Mouse (Mus musculus) lung, postnatal 10 days (tissue): Measurements from ENCODE around the gene Atp1a1.
A peak's percentile ranks its signal among the peaks of the same experiment; 100 is the strongest.

Experiments used
- DNase-seq: peaks from one replicate; pipeline ENCODE4 v3.0.0; 2021

Gene Atp1a1

DNA sequence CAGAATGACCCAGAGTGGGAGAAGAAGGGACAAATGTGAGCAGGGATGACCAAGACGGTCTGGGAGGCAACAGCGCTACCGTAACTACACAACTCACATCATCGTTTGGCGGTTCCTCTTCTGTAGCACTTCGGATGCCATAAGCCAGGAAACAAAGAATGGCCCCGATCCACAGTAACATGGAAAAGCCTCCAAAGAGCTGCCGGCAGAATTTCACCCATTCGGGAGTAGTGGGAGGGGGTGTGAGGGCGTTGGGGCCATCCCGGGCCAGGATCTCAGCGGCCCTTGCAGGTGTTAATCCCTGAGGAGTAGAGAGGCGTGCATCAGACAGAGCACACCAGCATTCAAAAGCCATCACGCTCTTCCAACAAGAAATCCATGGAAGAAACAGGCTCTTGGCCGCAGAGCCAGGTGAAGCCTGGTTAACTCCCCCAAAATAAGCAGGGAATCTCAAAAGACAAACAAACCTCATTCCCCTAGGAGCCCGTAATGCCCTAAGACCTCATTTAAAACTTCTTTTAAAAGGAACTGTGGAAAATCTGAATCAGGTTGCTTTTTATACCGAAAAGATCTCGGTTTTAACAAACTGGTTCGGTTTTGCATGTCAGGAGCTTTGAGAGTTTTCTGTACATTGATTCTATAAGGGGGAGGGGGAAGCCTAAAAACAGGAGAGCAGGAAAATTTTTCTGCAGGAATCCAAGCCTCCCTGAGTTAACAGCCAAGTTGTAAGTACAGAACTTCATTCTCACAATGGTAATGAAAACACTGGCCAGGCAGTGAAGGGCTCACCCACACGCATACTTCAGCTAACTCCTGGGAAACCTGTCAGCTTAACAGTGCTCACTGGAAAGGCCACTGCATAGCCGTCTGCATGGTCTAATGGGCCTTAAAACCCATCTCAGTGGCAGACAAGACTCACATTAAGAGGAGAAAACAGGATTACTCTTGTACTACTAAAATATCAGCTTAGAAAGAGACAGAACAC is 11.9 kb downstream of the Atp1a1 start:
- no peak for DNase-seq

DNA sequence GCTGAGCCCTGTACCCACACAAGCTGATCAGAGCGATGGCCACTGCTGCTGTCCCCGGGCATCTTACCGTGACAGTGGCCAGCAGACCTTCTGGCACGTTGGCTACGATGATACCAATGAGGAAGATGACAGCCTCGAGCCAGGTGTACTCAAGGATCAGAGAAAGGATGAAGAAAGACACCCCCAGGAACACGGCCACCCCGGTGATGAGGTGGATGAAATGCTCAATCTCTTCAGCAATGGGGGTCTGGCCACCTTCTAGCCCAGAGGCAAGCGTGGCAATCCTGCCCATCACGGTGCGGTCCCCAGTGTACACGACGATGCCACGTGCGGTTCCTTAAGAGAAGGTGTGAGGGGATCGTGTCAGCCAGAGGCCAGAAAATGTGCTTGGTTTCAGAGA is 14.1 kb downstream of the Atp1a1 start:
- DNase-seq: no peak

DNA sequence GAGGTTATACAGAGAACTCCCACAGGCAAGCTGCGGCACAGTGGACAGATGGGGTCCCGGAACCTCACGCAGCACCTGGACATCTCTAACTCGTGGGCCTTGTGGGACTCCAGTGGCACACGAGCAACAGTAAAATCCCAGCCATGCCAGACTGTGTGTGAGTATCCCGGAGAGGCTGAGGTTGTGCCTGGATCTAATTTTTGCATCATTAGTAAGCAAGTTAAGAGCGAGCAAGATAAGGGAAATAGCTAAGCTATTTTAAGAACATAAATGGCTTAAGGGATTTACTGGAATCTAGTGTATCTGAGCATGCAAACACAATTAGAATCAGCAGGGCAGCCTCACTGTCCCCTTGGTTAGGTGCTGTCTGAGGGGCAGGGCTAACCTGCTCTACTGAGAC is 16.2 kb downstream of the Atp1a1 start:
- no peak for DNase-seq

DNA sequence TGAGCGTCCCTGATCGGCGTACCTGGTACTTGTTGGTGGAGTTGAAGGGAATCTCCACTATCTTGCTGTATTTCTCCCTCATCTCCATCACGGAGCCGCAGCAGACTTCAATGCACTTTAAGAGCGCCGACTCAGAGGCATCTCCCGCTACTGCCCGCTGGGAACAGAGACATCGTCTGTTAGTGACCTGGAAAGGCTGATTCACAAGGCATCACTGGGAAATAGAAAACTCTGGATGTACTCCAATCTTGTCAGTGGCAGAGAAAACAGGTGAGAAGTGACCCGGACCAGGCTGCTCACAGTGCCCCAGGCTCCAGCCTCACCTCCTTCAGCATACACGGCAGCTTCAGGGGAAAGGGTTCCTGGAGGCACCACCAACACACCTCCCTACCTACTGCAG is 17.7 kb downstream of the Atp1a1 start:
- DNase-seq: no peak

DNA sequence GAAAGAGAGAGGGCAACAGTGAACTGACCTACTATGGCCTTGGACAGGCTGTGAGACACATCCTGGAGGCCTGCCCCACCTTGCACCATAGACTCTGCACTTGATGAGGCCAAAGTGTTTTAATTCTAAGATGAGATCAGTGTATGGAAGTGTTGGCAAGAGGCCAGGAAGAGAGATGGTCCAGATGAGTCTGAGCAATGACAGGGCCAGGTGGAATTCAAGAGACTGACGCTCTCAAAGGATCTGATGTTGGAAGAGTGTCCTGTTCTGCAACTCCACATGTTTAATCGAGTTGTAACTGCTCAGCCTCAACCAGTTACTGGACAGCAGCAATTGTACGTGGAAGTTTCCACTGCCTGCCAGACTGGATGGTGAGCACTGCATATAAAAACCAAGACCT is 26.4 kb downstream of the Atp1a1 start:
- no peak for DNase-seq

DNA sequence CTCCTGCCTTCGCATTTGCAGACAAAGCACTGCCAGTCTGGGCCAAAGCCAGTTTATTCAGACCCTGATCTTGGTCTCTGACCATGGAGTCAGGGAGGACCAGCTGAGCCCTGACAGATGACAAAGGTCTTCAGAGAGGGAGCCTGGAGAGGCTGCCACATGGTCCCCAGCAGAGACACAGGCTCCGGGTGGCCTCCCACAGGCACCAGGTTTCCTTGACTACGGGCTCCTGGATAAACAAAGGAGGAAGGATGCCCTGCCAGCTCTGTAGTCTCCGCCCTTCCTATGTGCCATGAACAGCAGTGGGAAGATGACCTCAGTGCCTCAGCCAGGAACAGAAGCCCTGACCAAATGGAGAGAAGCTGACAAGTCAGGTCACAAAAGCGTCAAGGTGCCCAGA is 27.1 kb downstream of the Atp1a1 start:
- DNase-seq: peak; percentile 72

DNA sequence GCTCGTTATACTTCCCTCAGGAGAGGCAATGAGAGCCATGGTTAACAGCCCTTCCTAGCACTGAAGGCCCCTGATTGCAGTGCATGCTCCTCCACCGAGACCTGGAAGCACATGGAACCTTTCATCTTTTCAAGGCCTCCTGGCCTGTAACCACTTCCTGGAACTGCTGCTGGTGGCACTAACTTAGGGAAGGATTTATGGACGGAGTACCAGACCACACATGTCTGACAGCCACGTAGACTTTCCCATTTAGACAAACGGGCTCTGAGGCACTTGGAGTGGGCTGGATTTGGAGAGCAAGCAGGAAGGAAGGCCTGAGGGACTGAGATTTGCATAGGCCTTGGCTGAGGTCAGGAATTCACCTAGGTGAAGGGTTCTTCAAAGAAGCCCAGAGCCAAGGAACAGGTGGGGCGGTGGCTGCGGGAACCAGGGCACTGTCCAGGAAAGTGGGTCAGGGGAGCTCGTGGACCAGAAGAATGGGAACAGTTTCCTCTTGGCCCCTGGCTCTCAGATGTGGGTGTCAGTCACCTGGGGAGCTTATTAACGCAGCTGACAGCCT is 28.9 kb downstream of the Atp1a1 start:
- DNase-seq: no peak

DNA sequence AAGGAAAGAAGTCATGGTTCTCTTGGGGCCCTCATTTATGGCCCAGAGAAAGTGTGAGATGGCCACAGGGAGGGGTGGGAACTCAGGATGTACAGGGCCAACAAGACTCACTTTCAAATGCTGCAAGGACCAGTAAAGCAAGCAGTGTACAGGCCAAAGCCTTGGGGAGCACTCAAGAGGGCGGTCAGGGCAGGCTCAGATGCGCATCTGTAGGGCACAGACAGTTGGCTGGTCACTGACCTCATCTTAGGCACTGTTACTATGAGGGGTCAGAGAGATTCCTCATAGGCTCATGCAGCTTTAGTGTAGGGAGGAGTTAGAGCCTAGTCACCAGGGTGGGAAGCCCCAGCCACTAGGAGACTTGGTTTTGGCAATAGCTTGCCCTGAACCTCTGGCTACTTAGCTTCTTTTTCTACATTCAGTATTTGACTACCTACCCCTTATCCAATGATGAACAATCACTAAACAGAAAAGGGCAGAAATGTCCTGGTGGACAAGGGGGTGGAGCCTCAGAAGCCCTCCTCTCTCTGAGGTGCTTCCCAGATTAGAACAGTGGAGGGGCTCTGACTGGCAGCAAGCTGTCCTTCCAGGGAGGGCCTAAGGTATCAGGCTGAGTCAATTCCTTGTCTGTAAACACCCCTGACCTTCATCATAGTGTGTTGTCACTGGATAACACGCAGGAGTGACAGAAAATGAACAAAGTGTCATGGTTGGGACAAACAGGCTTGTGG is 29.9 kb downstream of the Atp1a1 start:
- DNase-seq: no peak

DNA sequence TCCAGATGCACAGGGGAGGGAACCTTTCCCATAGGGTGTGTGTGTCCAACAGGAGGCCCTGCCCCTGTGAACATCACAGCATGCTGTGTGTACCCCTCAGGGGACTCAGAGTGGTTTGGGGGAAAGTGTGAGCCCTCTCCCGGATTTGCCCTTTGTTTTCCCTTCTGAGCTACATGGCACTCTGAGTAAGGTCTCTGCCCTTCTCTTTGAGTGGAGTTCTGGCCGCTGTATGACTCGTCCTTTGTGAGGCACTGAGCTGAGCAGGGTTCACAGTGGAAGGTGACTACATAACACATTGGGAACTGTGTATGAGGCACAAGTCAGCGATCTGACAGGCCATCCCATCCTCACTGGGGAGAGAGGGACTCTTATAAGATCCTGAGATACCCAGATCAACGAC is 31.5 kb downstream of the Atp1a1 start:
- no peak for DNase-seq

DNA sequence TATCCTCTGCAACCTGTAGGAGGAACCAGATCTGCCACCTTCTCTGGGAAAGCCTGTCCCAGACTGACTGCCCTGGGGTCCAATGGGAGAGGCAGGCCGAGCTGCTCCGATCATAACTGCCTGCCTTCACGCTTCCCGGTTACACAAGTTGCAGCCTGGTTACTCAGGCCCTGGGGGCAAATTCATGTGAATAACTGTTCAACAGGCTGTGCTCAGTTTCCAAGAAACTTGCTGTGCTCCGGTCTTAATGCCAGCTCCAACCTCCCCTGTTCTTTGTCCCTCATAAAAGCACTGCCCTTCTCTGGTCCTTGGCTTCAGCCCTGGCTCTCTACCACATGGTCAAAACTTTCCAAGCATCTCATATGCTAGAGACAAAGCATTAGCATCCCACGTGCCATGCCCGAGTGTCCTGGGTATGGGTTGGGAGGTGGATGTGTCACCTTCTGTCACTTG is 32.3 kb downstream of the Atp1a1 start:
- peak; percentile 40 for DNase-seq

DNA sequence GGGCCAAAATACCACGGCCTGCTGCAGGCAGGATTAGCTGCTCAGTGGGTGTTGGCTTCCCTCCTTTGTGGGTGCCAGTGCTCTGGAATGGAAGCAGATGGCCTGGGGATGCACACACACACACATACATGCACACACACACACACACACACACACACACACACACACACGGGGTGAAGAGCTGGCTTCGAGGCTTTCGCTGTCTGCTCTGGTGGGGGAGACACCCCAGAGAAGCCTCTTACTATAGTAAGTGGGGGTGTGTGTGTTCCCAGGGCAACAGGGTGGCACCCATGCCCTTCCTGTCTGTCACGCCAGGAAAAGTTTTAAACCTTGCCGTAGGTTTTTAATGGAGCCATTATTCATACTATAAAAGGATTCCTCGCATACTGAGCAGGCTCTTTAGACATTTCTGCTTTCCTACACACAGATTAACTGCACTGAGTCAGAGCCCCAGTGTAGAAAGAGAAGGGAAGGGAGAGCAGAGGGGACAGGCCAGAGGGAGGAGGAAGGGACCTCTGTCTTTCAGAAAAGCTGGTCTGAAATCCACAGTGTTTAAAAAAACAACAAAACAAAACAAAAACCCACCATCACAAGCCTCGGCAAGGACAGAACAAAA is 32.9 kb downstream of the Atp1a1 start:
- DNase-seq: no peak

DNA sequence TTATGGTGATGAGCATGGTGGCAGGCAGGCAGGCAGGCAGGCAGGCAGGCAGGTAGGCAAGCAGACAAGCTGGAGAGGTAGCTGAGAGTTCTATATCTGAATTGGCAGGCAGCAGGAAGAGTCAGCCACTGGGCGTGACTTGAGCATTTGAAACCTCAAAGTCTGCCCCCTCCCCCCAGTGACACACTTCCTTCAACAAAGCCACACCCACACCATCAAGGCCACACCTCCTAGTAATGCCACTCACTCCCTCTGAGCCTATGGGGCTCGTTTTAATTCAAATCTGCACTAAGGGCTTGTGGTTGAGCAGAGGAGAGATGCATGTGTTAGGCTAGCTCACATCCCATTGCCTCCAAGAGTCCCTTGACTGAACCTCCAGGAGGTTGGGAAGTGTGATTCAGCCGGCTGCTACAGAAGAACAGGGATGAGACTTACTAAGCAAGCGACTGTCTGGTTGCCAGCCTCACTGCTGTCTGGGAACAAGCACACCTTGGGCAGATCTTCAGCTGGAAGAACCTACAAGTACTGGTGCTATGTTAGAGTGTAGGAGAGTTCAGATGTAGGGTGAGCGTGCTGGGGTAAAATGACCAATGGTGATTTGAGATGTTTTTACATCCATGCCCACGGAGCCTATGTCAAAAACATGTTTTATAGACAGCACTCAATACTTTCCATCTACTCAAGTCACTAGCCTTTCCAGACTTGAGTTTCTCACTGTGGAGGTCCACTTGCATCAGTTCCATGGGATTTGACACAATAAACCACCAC is 33.6 kb downstream of the Atp1a1 start:
- peak; percentile 37 for DNase-seq

DNA sequence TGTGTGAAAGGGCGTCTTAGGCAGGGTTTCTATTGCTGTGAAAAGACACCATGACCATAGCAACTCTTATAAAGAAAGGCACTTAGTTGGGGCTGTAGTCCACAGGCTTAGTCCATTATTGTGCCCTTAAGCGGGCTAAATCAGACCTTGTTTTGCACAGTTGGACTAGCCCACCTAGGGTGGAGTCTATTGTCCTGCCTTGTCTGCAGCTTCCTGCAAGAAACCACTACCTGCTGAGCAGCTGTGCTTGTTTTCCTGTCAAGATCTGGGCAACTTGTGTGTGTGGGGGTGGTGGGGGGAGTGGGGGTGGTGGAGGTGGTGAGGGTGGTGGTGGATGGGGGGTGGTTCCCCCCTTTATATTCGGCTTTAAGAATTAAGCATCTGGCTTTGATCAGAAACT is 34.2 kb downstream of the Atp1a1 start:
- DNase-seq: no peak

DNA sequence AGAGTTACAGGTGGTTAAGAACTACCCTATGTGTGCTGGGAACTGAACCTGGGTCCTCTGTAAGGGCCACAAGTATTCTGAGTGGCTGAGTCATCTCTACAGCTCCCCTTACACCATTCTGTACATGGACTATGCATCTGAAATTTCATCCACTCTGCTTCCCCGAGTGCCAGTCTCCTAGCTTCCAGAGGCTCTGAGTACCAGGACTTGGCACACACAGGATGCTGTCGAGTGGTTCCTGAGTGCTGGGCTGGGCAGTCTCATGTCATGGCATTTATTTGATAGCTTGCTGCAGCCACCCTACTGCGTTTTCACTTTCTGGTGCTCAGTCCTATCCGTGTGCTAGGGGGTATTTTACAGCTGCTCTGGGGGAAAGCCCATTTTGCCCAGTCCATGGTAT is 35.9 kb downstream of the Atp1a1 start:
- peak; percentile 53 for DNase-seq

DNA sequence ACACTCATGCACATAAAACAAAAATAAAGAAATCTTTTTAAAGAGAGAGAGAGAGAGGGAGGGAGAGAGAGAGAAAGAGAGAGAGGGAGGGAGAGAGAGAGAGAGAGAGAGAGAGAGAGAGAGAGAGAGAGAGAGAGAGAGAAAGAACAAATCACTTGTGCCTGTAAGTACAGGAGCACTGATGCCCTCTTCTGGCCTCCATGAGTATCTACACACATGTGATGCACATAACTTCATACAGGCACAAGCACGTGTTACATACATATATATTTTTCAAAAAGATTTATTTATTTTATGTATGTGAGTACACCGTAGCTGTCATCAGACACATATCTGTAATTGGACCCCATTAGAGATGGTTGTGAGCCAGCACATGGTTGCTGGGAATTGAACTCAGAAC is 40.5 kb downstream of the Atp1a1 start:
- no peak for DNase-seq

DNA sequence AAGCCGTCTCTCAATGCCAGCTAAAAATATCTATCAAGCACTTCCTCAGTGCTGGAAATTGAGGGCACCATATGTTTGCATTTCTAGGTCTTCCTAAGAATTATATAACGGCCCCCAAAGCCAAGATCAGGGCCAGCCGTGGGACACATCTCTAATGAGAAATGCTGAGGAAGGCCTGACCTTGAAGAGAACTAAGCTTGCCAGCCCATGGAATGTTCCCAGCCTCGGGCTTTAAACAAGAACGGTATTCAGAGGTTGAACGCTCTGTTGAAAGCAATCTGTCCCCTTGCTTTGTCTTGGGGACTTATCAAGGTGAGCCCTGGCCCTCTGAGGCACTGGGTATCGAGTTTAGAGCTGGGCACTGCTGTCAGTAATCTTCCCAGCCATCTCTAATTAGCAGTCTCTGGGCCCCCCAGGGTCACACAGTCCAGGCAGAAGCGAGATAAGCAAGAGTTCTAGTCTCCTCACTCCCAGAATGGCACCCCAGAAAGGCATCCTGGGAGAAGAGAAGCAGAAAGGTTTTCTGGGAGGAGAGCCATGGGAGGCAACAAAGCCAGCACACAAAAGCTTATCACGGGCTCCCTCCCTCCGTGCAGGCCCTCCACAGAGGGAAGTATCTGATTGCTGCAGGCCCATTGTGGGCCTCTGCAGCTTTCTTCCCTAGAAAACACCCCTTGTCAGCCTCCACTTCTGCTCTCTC is 41.8 kb downstream of the Atp1a1 start:
- DNase-seq: no peak

DNA sequence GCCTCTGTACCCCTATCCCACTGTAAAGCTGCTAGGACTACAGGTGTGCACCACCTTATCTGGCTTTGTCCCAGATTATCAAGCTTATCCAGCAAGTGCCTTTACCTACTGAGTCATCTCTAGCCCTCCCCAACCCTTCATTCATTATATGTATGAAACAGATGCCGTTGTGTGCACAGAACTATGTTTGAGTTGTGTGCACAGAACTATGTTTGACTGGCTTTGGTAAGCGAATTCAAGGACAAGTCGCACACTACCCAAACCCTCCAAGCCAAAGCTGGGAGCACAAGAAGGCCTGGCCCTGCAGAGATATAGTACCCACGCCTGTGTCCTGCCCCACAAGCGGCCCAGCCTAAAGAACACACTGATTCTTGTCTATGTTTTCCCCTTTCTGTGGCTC is 42.5 kb downstream of the Atp1a1 start:
- DNase-seq: no peak

DNA sequence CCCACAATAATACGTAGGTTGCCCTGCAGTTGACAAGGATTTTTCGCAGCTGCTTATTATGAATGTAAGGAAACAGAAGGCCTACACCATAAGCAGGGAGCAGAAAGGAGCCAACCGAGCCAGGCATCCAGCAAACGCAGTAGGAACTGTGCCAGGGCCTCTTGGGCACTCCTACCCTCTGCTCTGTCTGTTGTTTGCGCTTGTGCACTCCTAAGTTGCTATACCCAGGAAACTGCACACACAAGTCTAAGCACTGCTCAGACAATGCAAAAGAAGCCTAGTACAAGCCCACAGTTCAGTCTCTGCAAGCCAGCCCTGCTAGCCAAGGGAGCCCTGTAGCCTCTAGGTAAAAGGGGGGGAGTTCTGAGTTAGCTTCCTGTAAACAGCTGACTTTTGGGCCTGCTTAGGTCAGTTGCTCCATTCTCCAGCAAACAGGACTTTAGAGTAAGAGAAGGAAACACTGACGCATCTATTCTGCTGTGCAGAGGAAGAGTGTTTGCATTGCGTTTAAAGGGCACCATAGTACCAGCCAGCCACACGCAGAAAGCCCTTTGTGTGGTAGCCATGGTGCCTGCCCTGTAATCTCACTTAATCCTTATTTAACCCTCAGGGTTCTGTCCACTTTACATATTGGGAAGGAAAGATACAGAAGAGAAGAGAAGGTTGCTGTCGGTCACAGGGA is 43.5 kb downstream of the Atp1a1 start:
- no peak for DNase-seq

DNA sequence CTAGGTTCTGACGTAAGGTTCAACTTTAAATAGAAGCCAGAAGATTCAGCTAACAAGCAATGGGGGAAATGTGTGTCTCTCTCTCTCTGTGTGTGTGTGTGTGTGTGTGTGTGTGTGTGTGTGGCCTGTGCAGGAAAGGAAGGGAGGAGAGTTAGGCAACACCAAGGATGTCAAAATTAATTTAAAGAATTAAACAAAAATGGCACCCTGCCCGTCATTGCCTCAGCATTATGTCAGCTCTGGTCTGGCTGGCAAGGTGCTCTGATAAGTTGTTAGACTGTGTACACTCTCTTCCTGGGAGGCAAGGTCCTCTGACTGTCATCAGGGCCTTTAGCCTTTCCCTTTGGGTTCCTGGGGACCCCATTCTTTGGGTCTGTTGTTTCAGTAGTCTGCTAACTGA is 47.8 kb downstream of the Atp1a1 start:
- no peak for DNase-seq

DNA sequence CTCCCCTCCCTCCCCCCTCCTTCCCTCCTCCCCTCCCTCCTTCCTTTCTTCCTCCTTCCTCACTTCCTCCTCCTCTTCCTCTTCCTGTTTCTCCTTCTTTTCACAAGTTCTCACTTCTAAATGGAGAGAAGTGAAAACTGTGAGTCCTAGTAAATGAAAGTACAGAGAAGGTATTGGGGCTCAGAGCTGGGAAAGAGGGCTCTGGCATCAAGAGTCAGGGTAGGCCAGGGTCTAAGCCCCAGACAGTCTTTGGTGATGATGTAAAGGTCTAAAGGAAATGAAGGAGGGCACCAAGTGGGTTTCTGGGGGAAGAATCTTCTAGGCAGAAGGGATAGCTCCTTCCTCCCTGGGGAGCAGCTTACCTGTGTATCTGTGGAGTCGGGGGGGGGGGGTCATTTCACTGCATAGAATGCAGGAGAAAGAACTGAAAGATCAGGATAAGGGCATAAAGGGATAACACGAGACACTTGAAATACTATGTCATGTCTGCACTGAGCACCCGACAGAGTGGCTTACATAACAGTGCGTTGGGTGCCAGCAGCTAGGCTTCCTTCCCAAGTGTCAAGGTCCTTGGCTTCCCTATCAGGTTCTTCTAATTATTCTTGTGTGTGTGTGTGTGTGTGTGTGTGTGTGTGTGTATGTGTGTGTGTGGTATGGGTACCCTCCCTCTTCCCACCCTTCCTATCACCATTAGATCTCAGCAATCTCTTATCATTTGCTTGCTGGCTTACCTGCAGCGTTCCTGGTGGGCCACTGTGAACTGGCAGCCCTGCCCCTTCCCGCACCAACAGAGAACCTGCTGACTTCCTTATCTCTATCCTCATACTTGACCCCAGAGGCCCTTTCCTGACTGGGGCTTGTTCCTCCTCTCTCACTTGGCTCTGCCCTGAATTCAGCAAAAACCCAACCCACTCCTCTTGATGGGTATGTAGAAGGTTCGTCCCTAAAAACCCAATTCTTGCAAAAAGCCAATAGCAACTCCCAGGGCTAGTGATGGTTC is 51.6 kb downstream of the Atp1a1 start:
- DNase-seq: no peak
